Comparison of ENCODE assay signal across 17 mouse cellular contexts in the genomic region with DNA sequence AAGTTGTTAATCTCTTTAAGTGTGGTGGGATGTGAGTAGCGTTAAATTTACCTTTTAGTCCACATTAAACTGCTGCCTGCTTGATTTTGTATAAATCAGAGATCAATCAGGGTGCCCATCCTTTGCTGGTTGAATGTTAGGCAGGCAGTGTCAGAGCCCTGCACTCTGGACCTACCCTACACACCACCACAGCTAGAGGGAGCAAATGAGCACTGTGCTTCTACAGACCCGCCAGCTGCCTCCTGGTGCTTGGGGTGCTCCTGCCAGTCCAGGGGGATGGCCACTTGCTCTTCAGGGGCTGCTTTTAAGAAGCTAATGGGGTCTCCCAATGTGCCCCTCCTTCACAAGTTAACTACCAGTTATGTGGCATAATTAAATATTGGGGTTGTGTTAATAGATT.
DNase-seq lines count a peak whose midpoint lies in the region; ATAC-seq lines count a peak whose summit lies in the region.
"Had no signal": no experiment of that assay in that cellular context is flagged by ENCODE, and none has a peak within 500 bp of the region (broad histone marks: within the 10 kb centered on the region; RNA-seq: fewer than 3 reads in every experiment).

No protein-coding gene starts in this region.

- H3K4me1 ChIP-seq in megakaryocyte, embryonic 14.5 days: no peaks in the 10 kb centered on the region

- peaks cover 13% of the 10 kb centered on the region for H3K9me3 ChIP-seq in megakaryocyte, embryonic 14.5 days
- H3K9me3 ChIP-seq: forebrain, embryonic 15.5 days; hindbrain, embryonic 15.5 days; limb, embryonic 10.5 days; midbrain, embryonic 12.5 days had no signal

- H3K4me3 ChIP-seq in megakaryocyte, embryonic 14.5 days (replicated peaks): peak overlapping the region; percentile 33
- H3K4me3 ChIP-seq: forebrain, embryonic 15.5 days; hindbrain, embryonic 15.5 days; limb, embryonic 10.5 days; midbrain, embryonic 12.5 days; myocyte had no signal

- H3K36me3 ChIP-seq in megakaryocyte, embryonic 14.5 days (replicated peaks; ENCODE audit: low read length): no peaks in the 10 kb centered on the region
- H3K36me3 ChIP-seq: forebrain, embryonic 15.5 days; hindbrain, embryonic 15.5 days; limb, embryonic 10.5 days; midbrain, embryonic 12.5 days had no signal

- DNase-seq in adrenal gland, postnatal 14 days: peak; percentile 15
- DNase-seq in adrenal gland, postnatal 10 days: no peak
- peak; percentile 27 for DNase-seq in kidney, postnatal 10 days
- DNase-seq in kidney, adult 18-20 months: no peak
- peak; percentile 51 for DNase-seq in ZHBTc4 (ENCODE audit: low read depth, low spot score)
- DNase-seq: adrenal gland, adult 8-10 months; lung, embryonic 14.5 days; retina, postnatal 1 day; thymus, postnatal 14 days had no signal

- ATAC-seq in megakaryocyte, adult 5-6 weeks (ENCODE audit: poor library complexity, severe bottlenecking): no peak
- no peak for ATAC-seq in frontal cortex, adult (ENCODE audit: low TSS enrichment)
- ATAC-seq: forebrain, embryonic 15.5 days had no signal

- peaks cover 2% of the 10 kb centered on the region for H3K27me3 ChIP-seq in megakaryocyte, embryonic 14.5 days (replicated peaks)
- H3K27me3 ChIP-seq: forebrain, embryonic 15.5 days; hindbrain, embryonic 15.5 days had no signal

Comparison
In these comparisons a context has a peak if more than half of its experiments do, and no peak if none do; other contexts are left out.
1. DNase-seq: peak in adrenal gland, postnatal 14 days (single experiment), kidney, postnatal 10 days (single experiment) and ZHBTc4 (single experiment); none in adrenal gland, postnatal 10 days (single experiment) and kidney, adult 18-20 months (single experiment).